Mouse (Mus musculus) heart, adult 10 weeks (tissue): ENCODE measurements around the gene Dhrs3. TPM values are rescaled to one million over a fixed set of nuclear protein-coding genes. Genes with fewer than 3 reads are reported as not detected.

Experiments
- polyA plus RNA-seq: library from polyadenylated mRNA; stranded (reverse); fragments of 350-450 nt; fragmentation: Illumina TruSeq; extraction: RNeasy Lipid Tissue Mini Kit (QIAGEN cat#74804); gene quantifications from one replicate; pipeline ENCODE4 v1.2.3, GENCODE M21; 2014; ENCODE audit warnings: low read depth, low replicate concordance

Dhrs3 gene
- polyA plus RNA-seq, result 80.0 TPM

DNA sequence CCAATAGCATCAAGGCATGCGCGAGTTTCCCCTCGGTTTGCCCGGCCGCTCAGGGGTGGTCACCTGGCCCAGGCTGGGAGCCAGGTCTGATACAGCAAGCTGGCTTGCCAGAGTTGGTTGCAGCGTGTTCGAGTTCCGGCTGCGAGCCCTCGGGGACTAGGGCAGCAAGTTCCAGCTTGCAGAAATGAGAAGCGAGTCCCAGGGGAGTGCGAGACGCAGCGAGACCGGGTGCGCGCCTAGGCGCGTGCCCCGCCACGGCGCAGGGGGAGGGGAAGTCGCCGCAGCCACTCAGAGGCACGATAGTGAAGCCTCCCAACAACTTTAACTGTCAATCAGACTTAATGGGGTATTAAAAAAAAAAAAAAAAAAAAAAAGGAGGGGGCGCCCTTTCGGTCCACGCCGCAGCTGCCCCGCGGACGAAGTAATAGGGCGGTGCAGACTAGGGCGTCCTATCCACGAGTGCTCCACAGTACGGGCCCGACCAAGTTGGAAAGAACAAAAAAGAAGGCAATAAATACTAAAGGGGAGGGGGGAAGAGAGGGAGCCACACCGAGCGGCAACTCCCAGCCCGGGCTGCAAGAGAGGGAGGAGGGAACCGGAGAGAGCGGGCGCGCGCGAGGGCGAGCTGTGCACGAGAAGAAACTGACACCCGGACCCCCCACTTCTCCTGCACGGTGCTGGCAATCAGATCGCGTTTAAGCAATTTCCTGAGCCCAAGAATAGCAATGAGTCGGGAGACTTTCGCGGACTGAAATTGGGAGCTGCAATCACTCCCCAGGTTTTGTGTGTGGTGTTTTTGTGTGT, at the start of gene Dhrs3:
Gene Dhrs3 (plus strand): TSS at position 695 of the 804 bp plus-strand sequence.

Other genes starting within 250 kb of the Dhrs3 start
- gene Gm436, start 206.5 kb upstream of the Dhrs3 start, polyA plus RNA-seq, result not detected
- not detected for gene Gm13178, start 171.4 kb upstream of the Dhrs3 start, polyA plus RNA-seq
- not detected for gene Gm438, start 106.2 kb upstream of the Dhrs3 start, polyA plus RNA-seq